In genomic region chr6:121299954-121300353, GRCm38 (mm10) we compare ENCODE assay signal across 7 mouse cellular contexts. TPM values are rescaled to one million over a fixed set of nuclear protein-coding genes. Genes with fewer than 3 reads are reported as not detected.
DNase-seq lines count a peak whose midpoint lies in the region; ATAC-seq and TF ChIP-seq lines count a peak whose summit lies in the region.

Slc6a13 (plus strand) TSS chr6:121300227.

- no peaks in the 10 kb centered on the region for H3K4me1 ChIP-seq in forebrain, embryonic 15.5 days
- peaks cover 3% of the 10 kb centered on the region; the same call in 1 of the 2 replicates for H3K4me1 ChIP-seq in kidney, adult 2 months (ENCODE audit: control insufficient read depth, insufficient read depth, low read length)
- H3K4me1 ChIP-seq in liver, embryonic 14.5 days (replicated peaks; ENCODE audit: control insufficient read depth in 2 of 2, insufficient read depth in 2 of 2, low read length in 1 of 2), result peaks cover 0 to 3% of the 10 kb centered on the region in 2 experiments; a peak in 2 of 4 replicates

- H3K36me3 ChIP-seq in forebrain, embryonic 15.5 days, result no peaks in the 10 kb centered on the region
- no peaks in the 10 kb centered on the region for H3K36me3 ChIP-seq in kidney, adult 2 months (ENCODE audit: control insufficient read depth, insufficient read depth, low read length)
- H3K36me3 ChIP-seq in liver, embryonic 14.5 days (replicated peaks; ENCODE audit: control insufficient read depth, insufficient read depth, low read depth), result no peaks in the 10 kb centered on the region

- ATAC-seq in forebrain, embryonic 15.5 days (replicated peaks), result no peak
- peak; percentile 70 for ATAC-seq in liver, embryonic 14.5 days (ENCODE audit: insufficient read depth)

- H3K27me3 ChIP-seq in forebrain, embryonic 15.5 days, result no peaks in the 10 kb centered on the region
- no peaks in the 10 kb centered on the region for H3K27me3 ChIP-seq in kidney, adult 2 months (replicated peaks; ENCODE audit: control insufficient read depth, insufficient read depth, low read length)
- no peaks in the 10 kb centered on the region for H3K27me3 ChIP-seq in liver, embryonic 14.5 days (ENCODE audit: control insufficient read depth, insufficient read depth, low read length)

- TF ChIP-seq CTCF in kidney, adult 2 months (conservative IDR thresholded peaks at IDR 0.05; ENCODE audit: insufficient read depth, insufficient read length, low read depth, low read length), result no peak
- TF ChIP-seq CTCF in liver, embryonic 14.5 days (IDR thresholded peaks at IDR 0.05; ENCODE audit: low read depth), result no peak

- no peak within 1 kb of the TSS for H3K9ac ChIP-seq in forebrain, embryonic 15.5 days (replicated peaks)
- H3K9ac ChIP-seq in liver, embryonic 14.5 days (replicated peaks), result no peak within 1 kb of the TSS

- 8% methylated on average over 11 of the region's 11 CpGs for WGBS in forebrain, embryonic 15.5 days
- WGBS in kidney, adult 2 months, result 6% methylated on average over 11 of the region's 11 CpGs
- 10% methylated on average over 11 of the region's 11 CpGs for WGBS in liver, embryonic 14.5 days (ENCODE audit: insufficient replicate concordance)

- no peak for TF ChIP-seq POLR2A in kidney, adult 2 months (IDR thresholded peaks at IDR 0.05; ENCODE audit: low read depth, low read length)

- TF ChIP-seq EP300 in liver, embryonic 14.5 days (IDR thresholded peaks at IDR 0.05; ENCODE audit: low read depth), result no peak

- peak; percentile 7 for DNase-seq in urinary bladder, postnatal 14 days (ENCODE audit: low spot score)
- no peak for DNase-seq in urinary bladder, postnatal 4 days (ENCODE audit: low spot score in 2 of 2)
- peak; percentile 86 for DNase-seq in kidney, adult 2 months
- DNase-seq in liver, embryonic 14.5 days (ENCODE audit: low read depth in 3 of 3, low spot score in 3 of 3), result peak in 1 of 3 experiments; percentile 22
- DNase-seq in spleen, adult 12 weeks (ENCODE audit: low spot score), result no peak
- no peak for DNase-seq in spleen, postnatal 36 days (ENCODE audit: low spot score in 2 of 2)

- H3K9me3 ChIP-seq in forebrain, embryonic 15.5 days, result no peaks in the 10 kb centered on the region
- H3K9me3 ChIP-seq in liver, embryonic 14.5 days (ENCODE audit: control insufficient read depth, low read length), result no peaks in the 10 kb centered on the region

- no peak within 1 kb of the TSS for H3K4me2 ChIP-seq in forebrain, embryonic 15.5 days (replicated peaks)
- H3K4me2 ChIP-seq in liver, embryonic 14.5 days (ENCODE audit: low read depth), result peak within 1 kb of the TSS; percentile 42

- no peak within 1 kb of the TSS for H3K4me3 ChIP-seq in forebrain, embryonic 15.5 days
- peak within 1 kb of the TSS; percentile 13; the same call in 1 of the 2 replicates for H3K4me3 ChIP-seq in kidney, adult 2 months (ENCODE audit: insufficient read depth, low read depth, low read length)
- peak within 1 kb of the TSS; percentile 29 to 41 for H3K4me3 ChIP-seq in liver, embryonic 14.5 days (ENCODE audit: insufficient read depth in 1 of 2, low read depth in 2 of 2, low read length in 2 of 2)

- H3K27ac ChIP-seq in forebrain, embryonic 15.5 days (replicated peaks), result no peak within 1 kb of the TSS
- peak within 1 kb of the TSS; percentile 57 for H3K27ac ChIP-seq in kidney, adult 2 months (ENCODE audit: insufficient read depth, low read depth, low read length)
- no peak within 1 kb of the TSS for H3K27ac ChIP-seq in liver, embryonic 14.5 days

RNA-seq across cellular contexts. Expression of gene Slc6a13, which starts in this region (rescaled TPM):
- polyA plus RNA-seq in forebrain, embryonic 15.5 days (2015; fragmentation: Nextera tagmentation; extraction: Ambion mirVana), result 16.4 and 18.6 TPM in 2 replicates
- polyA plus RNA-seq in kidney, adult 2 months (2012; rRNA removed), result 95.6 and 117 TPM in 2 replicates
- polyA plus RNA-seq in liver, embryonic 14.5 days (2012; rRNA removed), result 14.9 and 17.2 TPM in 2 replicates
- 19.3 and 21.7 TPM in 2 replicates for polyA plus RNA-seq in liver, embryonic 14.5 days (2014; fragmentation: Nextera tagmentation; extraction: Ambion mirVana)

Comparison
In these comparisons a context has a peak if more than half of its experiments do, and no peak if none do; other contexts are left out.
1. DNase-seq: peak in urinary bladder, postnatal 14 days (single experiment) and kidney, adult 2 months (single experiment); none in urinary bladder, postnatal 4 days (0 of 2), spleen, adult 12 weeks (single experiment) and spleen, postnatal 36 days (0 of 2).